Mouse (Mus musculus) spleen, postnatal 0 days (tissue): ENCODE results near the gene Oit3. TPM values are rescaled to one million over a fixed set of nuclear protein-coding genes. Genes with fewer than 3 reads are reported as not detected.

ENCODE experiments used
- polyA plus RNA-seq: library from polyadenylated mRNA; unstranded; fragments of >200 nt; fragmentation: Nextera tagmentation; extraction: Ambion mirVana; gene quantifications from 2 replicates; pipeline ENCODE4 v1.2.1, GENCODE M21; 2015

Oit3 gene
- 11.4 and 15.2 TPM in 2 replicates for polyA plus RNA-seq

DNA sequence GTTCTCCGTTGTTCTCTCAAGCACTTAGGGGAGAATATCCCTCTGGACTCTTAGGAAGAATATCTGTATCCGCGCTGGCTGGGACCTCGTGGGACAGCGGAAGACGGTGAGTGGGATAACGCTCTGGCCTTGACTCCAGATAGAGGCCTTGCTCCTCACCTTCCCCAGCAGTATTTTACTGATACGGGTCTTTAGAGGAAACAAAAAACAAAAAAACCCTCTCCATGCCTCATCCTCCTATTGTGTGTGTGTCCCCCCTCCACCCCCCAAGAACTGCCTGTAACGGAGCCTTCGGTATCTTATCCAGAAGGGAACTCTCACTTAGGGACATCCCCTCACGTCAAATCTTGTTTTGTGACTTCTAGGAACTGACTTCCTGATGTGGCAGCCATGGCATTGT, at the start of gene Oit3:
TSS of gene Oit3 (minus strand) at position 44 of the 400 bp plus-strand sequence.

DNA sequence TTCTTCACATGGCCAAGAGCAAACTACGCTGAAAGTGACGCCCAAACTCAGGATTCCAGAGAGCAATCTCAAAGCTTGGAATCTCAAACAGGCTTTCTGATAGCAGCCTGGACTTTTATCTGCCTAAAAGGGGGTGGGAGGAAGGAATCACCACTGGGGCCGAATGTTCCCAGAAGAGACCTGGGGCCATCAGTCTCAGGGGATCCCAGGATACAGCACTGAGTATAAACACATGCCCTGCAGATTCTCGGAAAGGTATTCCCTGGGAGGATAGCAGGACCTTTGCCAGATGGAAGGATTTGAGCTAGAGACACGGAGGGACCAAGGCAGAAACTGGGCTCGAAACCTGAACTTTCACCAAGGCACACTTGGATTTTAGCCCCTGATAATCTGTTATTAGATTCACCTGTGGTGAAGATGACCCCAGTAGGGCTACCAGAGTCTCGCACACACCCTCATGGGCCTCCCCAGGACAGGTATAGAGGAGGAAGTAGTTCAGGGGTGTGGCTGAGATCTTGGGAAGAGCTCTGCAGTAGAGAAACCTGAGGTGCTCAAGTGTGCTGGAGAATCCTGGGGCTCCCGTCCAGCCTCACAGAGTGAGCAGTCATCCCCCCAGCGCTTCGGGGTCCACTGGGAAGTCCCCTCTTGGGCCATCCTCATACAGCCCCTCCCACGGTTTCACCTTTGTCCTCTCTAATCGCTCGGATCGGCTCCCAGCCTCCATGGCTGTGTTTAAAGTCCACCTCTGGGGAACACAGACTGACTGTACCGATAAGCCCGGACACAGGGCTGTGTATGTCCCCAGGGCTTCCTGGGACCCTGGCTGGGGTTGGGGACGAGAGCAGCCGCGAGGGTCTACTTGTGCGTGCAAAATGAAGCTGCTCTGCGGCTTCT, 38.4 kb downstream of the Oit3 start, which contains the start of gene Pla2g12b:
TSS of gene Pla2g12b (plus strand) at position 762 of the 894 bp plus-strand sequence.

DNA sequence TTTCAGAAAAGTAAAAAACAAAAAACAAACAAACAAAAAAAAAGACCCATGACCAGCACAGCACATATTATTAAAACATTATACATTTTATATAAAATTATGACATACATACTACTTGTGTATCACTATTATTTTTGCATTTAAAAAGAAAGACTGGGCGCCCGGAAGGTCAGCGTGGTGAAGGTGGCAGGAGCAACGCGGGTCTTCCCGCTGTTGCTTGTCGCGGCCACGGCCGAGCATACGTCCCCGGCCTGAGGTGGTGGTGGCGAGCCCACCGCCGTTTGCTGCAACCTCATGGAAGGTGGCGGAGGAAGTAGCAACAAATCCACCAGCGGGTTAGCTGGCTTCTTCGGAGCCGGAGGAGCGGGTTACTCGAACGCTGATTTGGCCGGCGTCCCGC, 46.1 kb downstream of the Oit3 start, which contains the start of gene Gm10273:
TSS of gene Gm10273 (plus strand) at position 172 of the 400 bp plus-strand sequence.

Other genes with a start within 250 kb of the Oit3 start
- 16.1 and 20.3 TPM in 2 replicates for gene Sept10, start 219.9 kb downstream of the Oit3 start, polyA plus RNA-seq
- gene Sowahc, start 219.8 kb downstream of the Oit3 start, polyA plus RNA-seq = 1.1 and 1.9 TPM in 2 replicates
- 13.8 and 15.5 TPM in 2 replicates for gene P4ha1, start 118.5 kb downstream of the Oit3 start, polyA plus RNA-seq
- 2.8 and 14.6 TPM in 2 replicates for gene Gm10273, start 46.1 kb downstream of the Oit3 start, polyA plus RNA-seq
- 0.11 and 0.28 TPM in 2 replicates for gene Pla2g12b, start 38.1 kb downstream of the Oit3 start, polyA plus RNA-seq
- gene Gm10322, start 174.3 kb upstream of the Oit3 start, polyA plus RNA-seq = not detected in 2 replicates
- gene Mcu, start 174.9 kb upstream of the Oit3 start, polyA plus RNA-seq = 17.4 and 21.4 TPM in 2 replicates